ENCODE assay signal across 9 mouse cellular contexts in the genomic region with DNA sequence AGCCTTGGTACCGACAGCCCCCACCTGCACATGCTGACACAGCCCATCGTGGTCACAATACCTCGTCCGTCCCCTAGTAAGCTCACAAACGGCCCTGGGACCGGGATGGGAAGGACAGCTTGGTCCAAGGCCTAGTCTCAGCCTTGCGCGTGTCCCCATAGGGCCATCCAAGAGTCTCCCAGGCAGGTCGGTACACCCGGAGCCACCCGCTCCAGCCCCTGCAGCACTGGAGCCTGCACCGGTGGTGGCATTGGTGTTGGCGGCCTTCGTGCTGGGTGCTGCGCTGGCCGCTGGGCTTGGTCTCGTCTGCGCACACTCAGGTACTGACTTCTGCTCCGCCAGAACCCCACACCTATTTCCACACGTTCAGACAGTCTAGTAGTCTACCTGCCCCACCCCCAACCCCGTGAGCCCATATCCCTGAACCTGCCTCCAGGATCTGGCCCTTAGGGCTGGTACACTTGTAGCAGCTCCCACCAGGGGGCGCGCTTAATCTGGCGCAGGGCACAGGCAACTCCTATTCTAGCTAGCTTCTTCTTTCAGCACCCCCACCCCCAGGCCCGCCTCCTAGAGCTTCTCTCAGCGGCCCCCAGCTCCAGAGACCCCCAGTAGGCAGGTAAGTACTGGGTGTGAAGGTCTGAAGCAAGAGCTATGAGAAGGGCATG. TPM values are rescaled to one million over a fixed set of nuclear protein-coding genes. Genes with fewer than 3 reads are reported as not detected.
A peak's percentile ranks its signal among the peaks of the same experiment; 100 is the strongest.
DNase-seq lines count a peak whose midpoint lies in the region; ATAC-seq lines count a peak whose summit lies in the region.
"Had no signal": no experiment of that assay in that cellular context is flagged by ENCODE, and none has a peak within 500 bp of the region (broad histone marks: within the 10 kb centered on the region; RNA-seq: fewer than 3 reads in every experiment).

No protein-coding gene starts in this region.

- peak; percentile 90 for DNase-seq in MN1 (ENCODE audit: low spot score)
- DNase-seq in forebrain, embryonic 14.5 days (ENCODE audit: low spot score), result peak; percentile 85
- peak; percentile 56 for DNase-seq in heart, postnatal 25 days (ENCODE audit: low spot score)
- DNase-seq in layer of hippocampus, adult 9-11 months, result peak; percentile 84
- DNase-seq in lung, postnatal 10 days, result peak; percentile 90
- peak; percentile 67 for DNase-seq in retina, postnatal 7 days (ENCODE audit: low read depth, low spot score)
- DNase-seq in thymus, postnatal 4 days, result peak; percentile 95

- no peak overlapping the region for H3K4me2 ChIP-seq in forebrain, embryonic 14.5 days (ENCODE audit: low read length)
- H3K4me2 ChIP-seq: limb, embryonic 15.5 days had no signal

- no peak overlapping the region for H3K27ac ChIP-seq in forebrain, embryonic 14.5 days (ENCODE audit: low read depth, low read length)
- H3K27ac ChIP-seq: limb, embryonic 15.5 days had no signal

- ATAC-seq in cerebellum, adult (ENCODE audit: insufficient number of reproducible peaks, low FRiP score, low TSS enrichment), result peak; percentile 49
- ATAC-seq in forebrain, embryonic 14.5 days, result peak; percentile 7; the same call in 1 of the 2 replicates

- H3K36me3 ChIP-seq in forebrain, embryonic 14.5 days (ENCODE audit: control insufficient read depth, insufficient read depth, low read length), result peaks cover 50% of the 10 kb centered on the region

- intact Hi-C loops in heart, postnatal 25 days (cut with DNase I), result loop anchor here (2.0 to 10.0 kb wide), 4 partner anchors 72 to 424 kb away; no protein-coding TSS in a partner anchor

- H3K27me3 ChIP-seq in forebrain, embryonic 14.5 days (replicated peaks; ENCODE audit: control insufficient read depth, insufficient read depth, low read length), result no peaks in the 10 kb centered on the region
- H3K27me3 ChIP-seq: limb, embryonic 15.5 days had no signal

- no peak overlapping the region for H3K9ac ChIP-seq in forebrain, embryonic 14.5 days (ENCODE audit: low read length)
- H3K9ac ChIP-seq: limb, embryonic 15.5 days had no signal

- H3K9me3 ChIP-seq in forebrain, embryonic 14.5 days (replicated peaks; ENCODE audit: control insufficient read depth, low read length), result no peaks in the 10 kb centered on the region
- H3K9me3 ChIP-seq: limb, embryonic 15.5 days had no signal

- H3K4me3 ChIP-seq in forebrain, embryonic 14.5 days (ENCODE audit: low read depth, low read length), result no peak overlapping the region
- H3K4me3 ChIP-seq: limb, embryonic 15.5 days had no signal

- WGBS in forebrain, embryonic 14.5 days, result 33% methylated on average over 26 of the region's 26 CpGs

- peaks cover 7% of the 10 kb centered on the region for H3K4me1 ChIP-seq in forebrain, embryonic 14.5 days (ENCODE audit: control insufficient read depth, insufficient read depth, low read length)

RNA-seq across cellular contexts. Expression of a gene that starts 2.4 kb away (rescaled TPM):
- polyA plus RNA-seq in forebrain, embryonic 14.5 days (2014; fragmentation: Nextera tagmentation; extraction: Ambion mirVana), result 2.1 and 2.8 TPM in 2 replicates
- total RNA-seq in heart, postnatal 25 days (2021), result 1 to 10 TPM; 2.4 to 2.5 TPM

RNA-seq across cellular contexts. Expression of a gene that starts 2.4 kb away (rescaled TPM):
- 59.9 and 81.8 TPM in 2 replicates for polyA plus RNA-seq in forebrain, embryonic 14.5 days (2014; fragmentation: Nextera tagmentation; extraction: Ambion mirVana)
- total RNA-seq in heart, postnatal 25 days (2021), result 10 to 100 TPM; 14.4 to 15.0 TPM

RNA-seq across cellular contexts. Expression of a gene that starts 8.6 kb away (rescaled TPM):
- polyA plus RNA-seq in forebrain, embryonic 14.5 days (2014; fragmentation: Nextera tagmentation; extraction: Ambion mirVana), result 236 and 302 TPM in 2 replicates
- 1 to 10 TPM in 1 of 2 experiments, under 1 TPM in 1; 0.75 to 1.1 TPM for total RNA-seq in heart, postnatal 25 days (2021)

RNA-seq across cellular contexts. Expression of a gene that starts 11.8 kb away (rescaled TPM):
- polyA plus RNA-seq in forebrain, embryonic 14.5 days (2014; fragmentation: Nextera tagmentation; extraction: Ambion mirVana), result 0.51 TPM in 1 of 2 replicates, not detected in the other
- not detected for total RNA-seq in heart, postnatal 25 days (2021)

RNA-seq across cellular contexts. Expression of a gene that starts 11.9 kb away (rescaled TPM):
- polyA plus RNA-seq in forebrain, embryonic 14.5 days (2014; fragmentation: Nextera tagmentation; extraction: Ambion mirVana), result 20.3 and 22.7 TPM in 2 replicates
- total RNA-seq in heart, postnatal 25 days (2021), result 10 to 100 TPM; 68.9 to 69.9 TPM
